Mouse (Mus musculus): ENCODE results near the gene Map4k1.

Gene Map4k1

DNA sequence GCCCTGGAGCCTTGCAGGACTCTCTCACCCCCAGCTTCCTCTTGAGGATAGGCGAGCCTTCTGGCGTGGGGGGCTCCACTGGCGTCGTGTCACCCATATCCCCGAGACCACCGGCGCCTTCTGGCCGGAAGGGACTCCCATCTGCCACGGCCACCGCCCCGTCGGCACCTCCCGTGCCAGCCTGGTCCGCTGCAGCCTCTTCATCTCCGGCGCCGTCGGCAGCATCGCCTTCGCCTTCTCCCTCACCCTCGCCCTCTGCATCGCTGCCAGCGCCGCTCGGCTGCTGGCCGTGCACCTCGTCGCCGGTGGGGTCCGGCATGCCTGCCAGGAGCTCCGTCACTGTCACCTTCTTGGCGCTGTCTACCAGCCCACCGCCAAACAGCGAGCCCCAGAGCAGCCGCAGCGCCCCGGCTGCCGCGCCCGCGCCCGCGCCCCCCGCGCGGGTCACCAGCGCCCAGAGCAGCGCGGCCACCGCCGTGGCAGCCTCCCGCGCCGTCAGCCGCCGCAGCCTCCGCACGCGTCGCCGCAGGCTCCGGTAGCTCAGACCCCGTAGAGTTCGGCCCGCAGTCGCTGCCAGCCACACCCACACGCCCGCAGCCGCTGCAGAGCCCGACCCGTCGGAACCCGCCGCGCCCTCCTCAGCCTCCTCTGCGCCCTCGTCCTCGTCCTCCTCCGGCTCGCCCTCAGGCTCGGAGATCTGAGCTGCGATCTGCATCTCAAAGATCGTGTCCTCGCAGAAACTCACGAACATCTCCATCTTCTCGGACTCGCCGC lies 37.8 kb downstream of the Map4k1 start:
- ChIA-PET POLR2A (interaction anchor here (0.5 to 3.4 kb wide), 23 partner anchors 9 to 1388 kb away, joined by 3 to 14 read pairs (median 4); partner anchors contain the start of genes Eif3k (in 3 of the 4), Map4k1 (in 2 of the 4), Psmd8 (in 1 of the 4) and Sirt2 (in 1 of the 4)), CTCF (interaction anchor here (0.5 to 2.5 kb wide), 11 partner anchors 13 to 418 kb away, joined by 3 to 9 read pairs (median 4); partner anchors contain the start of gene Spint2 (in 1 of the 4))

DNA sequence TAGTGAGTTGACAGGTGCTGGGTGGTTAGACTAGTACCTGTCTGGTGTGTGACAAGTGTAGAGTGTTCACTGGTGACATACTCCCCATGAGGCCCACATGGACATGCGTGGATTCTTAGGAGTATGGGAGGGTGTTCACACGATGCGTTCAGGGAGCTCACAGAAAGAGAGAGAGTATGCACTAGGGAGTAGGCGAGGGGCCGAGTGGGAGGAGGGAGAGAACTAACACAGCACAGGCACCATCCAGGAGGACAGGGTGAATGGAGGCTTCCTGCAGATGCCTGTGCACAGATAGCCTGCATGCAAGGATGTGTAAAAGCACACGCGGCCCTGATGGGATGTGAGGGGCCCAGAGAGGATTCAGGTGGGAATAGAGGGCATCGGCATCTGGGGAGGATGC lies 40.6 kb downstream of the Map4k1 start:
- CTCF ChIA-PET, result interaction anchor here in 3 of 4 experiments (0.6 to 1.5 kb wide), 6 partner anchors 8 to 469 kb away, joined by 3 to 6 read pairs (median 4); no protein-coding TSS in a partner anchor
- POLR2A ChIA-PET, result interaction anchor here in 2 of 4 experiments (1.3 to 3.4 kb wide), 4 partner anchors 21 to 92 kb away, joined by 3 to 14 read pairs (median 4); no protein-coding TSS in a partner anchor

DNA sequence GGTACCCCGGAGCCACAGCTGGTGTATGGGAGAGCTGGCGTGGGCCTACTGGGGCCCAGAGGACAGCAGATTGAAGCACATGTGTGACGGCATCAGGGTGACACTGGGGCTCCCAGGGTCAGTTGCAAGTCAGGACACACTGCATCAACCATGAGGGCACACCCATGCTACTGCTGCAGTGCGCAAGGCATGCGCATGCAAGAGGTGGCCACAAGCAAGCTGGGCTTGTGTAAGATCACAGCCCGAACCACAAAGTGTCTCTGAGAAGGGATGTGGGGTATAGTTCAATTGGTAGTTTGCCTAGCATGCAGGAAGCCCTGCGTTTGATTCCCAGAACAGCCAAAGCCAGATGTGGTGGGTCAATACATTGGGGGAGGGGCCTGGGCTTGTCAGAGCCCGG lies 41.7 kb downstream of the Map4k1 start:
- CTCF ChIA-PET, result interaction anchor here in 3 of 4 experiments (0.8 to 1.5 kb wide), 7 partner anchors 9 to 32 kb away, joined by 3 to 6 read pairs (median 3); no protein-coding TSS in a partner anchor
- POLR2A ChIA-PET, result interaction anchor here in 3 of 4 experiments (0.8 to 3.4 kb wide), 8 partner anchors 17 to 213 kb away, joined by 3 to 14 read pairs (median 4); partner anchors contain the start of genes Eif3k (in 3 of the 3) and Map4k1 (in 3 of the 3)

DNA sequence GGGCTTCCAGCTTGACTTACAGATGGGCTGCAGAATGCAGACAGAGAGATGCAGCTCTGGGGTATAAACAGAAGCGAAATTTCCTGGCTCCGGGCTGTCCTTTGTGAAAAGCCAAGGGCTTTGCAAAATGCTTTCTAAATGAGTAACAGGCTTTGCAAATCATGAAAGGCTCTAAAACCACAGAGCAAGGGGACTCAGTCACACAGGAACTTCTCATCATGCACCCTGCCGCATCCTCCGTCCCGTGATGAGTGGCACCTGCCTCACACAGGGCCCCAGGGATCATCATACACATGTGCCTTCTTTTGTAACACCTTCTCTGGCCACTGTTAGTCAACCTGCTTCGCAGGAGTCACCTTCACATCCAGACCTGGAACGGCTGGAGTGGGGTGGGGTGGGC lies 43.7 kb downstream of the Map4k1 start:
- POLR2A ChIA-PET, result interaction anchor here in 2 of 4 experiments (0.6 to 1.0 kb wide), 4 partner anchors 29 to 105 kb away, joined by 3 read pairs; partner anchors contain the start of genes Eif3k (in 1 of the 2) and Map4k1 (in 1 of the 2)
- CTCF ChIA-PET, result interaction anchor here in 3 of 4 experiments (0.6 to 1.1 kb wide), 3 partner anchors 23 to 34 kb away, joined by 3 to 4 read pairs (median 3); no protein-coding TSS in a partner anchor

DNA sequence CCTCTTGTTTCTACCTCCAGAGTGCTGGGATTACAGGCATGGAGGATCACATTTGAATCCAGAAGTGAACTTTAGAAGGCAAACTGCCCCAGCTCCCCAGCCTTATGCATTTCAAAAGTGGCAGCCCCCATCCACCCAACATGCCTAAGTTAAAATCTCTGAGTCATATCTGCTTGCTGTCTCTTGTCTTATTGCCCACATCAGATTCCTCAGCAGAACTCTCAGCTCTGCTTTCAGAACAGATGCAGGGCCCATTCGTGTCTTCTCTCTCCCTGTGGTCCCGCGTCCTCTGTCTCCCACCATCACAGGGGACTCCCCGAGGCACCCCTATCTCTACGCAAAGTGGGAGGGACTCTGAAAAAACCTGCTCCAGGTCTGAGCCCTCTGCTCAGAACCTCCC lies 44.3 kb downstream of the Map4k1 start:
- ChIA-PET CTCF (interaction anchor here in 2 of 4 experiments (0.7 to 1.5 kb wide), 5 partner anchors 9 to 44 kb away, joined by 3 read pairs; partner anchors contain the start of genes Eif3k (in 1 of the 2) and Map4k1 (in 1 of the 2)), POLR2A (interaction anchor here in 2 of 4 experiments (0.6 to 1.0 kb wide), 3 partner anchors 30 to 112 kb away, joined by 3 read pairs; partner anchors contain the start of genes Eif3k (in 1 of the 2) and Map4k1 (in 1 of the 2))

DNA sequence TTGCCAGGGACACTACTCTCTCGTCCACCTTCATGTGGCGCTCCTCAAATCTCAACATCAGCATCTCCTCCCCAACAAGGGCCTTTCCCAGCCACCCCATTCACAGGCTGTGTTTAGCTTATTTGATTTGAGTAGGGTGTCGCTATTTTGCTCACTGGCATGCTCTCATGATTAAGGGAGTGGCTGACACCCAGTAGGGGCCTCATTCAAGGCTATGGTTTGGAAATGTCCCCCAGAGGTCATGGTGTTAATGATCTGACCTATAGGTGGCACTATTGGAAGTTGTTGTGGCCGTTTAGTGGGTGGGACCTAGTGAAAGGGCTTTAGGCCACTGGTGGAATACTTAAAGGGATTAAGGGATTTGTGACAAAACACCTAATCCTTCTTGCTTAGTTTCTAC lies 45.0 kb downstream of the Map4k1 start:
- CTCF ChIA-PET, result interaction anchor here in 2 of 4 experiments (0.5 to 1.5 kb wide), 7 partner anchors 9 to 530 kb away, joined by 3 read pairs; partner anchors contain the start of genes Eif3k (in 1 of the 2) and Map4k1 (in 1 of the 2)
- POLR2A ChIA-PET, result interaction anchor here in 1 of 4 experiments (0.6 to 2.6 kb wide), 2 partner anchors 17 to 113 kb away, joined by 3 to 6 read pairs; no protein-coding TSS in a partner anchor

DNA sequence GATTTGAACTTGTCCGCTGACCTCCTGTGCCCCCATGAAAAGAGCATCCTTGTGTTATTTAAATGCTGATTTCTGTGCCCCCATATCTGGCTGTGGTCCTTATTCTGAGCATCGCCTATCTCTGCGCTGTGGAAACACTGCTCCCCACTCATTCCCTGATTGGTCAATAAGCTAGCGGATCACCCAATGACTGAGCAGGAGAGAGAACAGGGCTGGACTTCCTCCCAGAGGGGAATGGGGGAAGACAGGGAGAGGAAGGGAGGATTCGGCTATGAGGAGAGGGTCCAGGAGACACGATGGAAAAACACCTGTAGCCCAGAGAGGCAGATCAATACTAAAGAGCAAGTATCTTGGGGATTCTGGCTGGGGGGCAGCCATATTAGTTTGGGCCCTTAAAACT lies 46.9 kb downstream of the Map4k1 start:
- CTCF ChIA-PET, result interaction anchor here in 2 of 4 experiments (0.6 to 1.4 kb wide), 7 partner anchors 9 to 287 kb away, joined by 3 to 8 read pairs (median 4); partner anchors contain the start of genes Mrps12 (in 1 of the 2) and Sars2 (in 1 of the 2)
- POLR2A ChIA-PET, result interaction anchor here in 3 of 4 experiments (0.6 to 2.6 kb wide), 8 partner anchors 10 to 265 kb away, joined by 3 to 14 read pairs (median 4); partner anchors contain the start of genes Eif3k (in 1 of the 3) and Map4k1 (in 1 of the 3)

DNA sequence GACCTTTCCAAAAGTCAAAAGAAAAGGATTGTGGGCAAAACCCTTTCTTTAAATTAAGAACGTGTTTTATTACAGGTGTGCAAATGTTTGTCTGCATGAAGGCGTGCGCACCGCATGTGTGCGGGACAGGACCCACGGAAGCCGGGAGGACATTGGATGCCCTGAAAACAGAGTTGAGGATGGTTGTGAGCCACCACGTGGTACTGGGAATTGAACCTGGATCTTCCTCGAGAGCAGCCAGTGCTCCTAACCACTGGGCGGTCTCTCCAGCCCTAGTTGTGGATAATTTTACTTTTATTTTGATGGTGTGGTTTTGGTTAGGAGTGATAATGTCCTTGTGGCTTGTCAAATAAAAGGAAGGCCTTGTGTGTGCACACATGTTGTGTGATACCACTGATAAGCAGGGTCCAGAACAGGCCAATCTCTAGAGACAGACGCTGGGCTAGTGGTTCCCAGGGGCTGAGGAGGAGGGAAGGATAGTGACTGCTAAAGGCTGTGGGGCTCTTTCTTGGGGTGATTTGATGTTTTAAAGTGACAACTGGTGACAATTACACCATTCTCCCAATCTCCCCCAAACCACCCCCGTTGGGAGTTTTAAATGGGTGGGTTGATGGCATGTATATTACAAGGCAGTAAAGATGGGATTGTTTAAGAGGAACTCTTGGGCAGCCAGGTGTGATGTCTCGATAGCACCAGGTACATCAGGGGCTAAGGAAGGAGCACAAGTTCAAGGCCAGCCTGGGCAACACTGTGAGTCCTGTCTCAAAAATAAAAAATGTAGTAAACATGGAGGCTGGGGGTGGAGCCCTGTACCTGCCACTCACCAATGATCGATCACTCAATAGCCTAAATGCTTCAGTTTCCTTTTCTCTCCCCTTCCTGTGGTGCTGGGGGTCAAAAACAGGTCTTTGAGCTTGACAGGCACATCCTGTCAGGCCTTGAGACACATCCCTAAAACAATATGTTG lies 48.1 kb downstream of the Map4k1 start:
- ChIA-PET CTCF (interaction anchor here in 2 of 4 experiments (1.2 to 1.4 kb wide), 2 partner anchors 38 to 288 kb away, joined by 3 read pairs; partner anchors contain the start of genes Mrps12 (in 1 of the 2) and Sars2 (in 1 of the 2)), POLR2A (interaction anchor here in 2 of 4 experiments (0.6 to 2.1 kb wide), 5 partner anchors 10 to 263 kb away, joined by 3 to 14 read pairs (median 7); partner anchors contain the start of genes Eif3k (in 1 of the 2) and Map4k1 (in 1 of the 2))

DNA sequence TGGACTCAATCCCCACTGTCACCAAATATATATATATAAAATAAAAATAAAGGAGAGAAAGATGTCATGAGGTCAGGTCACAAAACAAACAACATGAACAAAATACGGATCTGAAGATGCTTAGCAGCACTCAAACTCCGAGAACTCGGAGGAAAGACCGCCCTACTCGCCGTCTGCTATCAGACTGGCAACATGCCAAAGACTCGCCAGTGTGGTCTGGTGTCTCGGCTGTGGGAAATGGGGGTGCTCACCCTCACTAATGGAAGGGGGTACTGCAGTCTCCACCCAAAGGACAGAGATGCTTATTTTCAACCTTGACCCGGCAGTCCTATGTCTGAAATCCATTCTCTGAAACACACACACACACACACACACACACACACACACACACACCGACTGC lies 49.8 kb downstream of the Map4k1 start:
- CTCF ChIA-PET, result interaction anchor here (0.5 to 1.7 kb wide), 9 partner anchors 24 to 290 kb away, joined by 3 to 14 read pairs (median 5); partner anchors contain the start of genes Mrps12 (in 1 of the 4) and Sars2 (in 1 of the 4)
- POLR2A ChIA-PET, result interaction anchor here in 3 of 4 experiments (0.6 to 1.2 kb wide), 5 partner anchors 10 to 221 kb away, joined by 3 to 5 read pairs (median 4); partner anchors contain the start of genes Eif3k (in 1 of the 3) and Map4k1 (in 1 of the 3)

DNA sequence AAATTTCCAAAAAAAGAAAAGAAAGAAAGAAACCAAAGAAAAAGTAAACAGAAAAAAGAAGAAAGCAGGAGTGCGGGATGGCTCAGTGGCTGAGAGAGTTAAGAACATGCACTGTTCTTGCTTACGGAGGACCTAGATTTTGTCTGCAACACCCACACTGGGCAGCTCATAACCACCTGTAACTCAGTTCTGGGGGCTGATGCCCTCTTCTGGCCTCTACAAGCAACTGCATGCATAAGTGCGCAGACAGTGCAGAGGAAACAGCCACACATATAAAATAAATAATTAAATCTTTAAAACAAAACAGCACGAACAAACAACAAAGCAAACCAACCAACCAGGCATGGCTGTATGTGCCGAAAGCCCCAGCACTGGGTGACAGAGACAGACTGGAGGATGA lies 50.8 kb downstream of the Map4k1 start:
- CTCF ChIA-PET, result interaction anchor here (0.5 to 1.7 kb wide), 41 partner anchors 9 to 1675 kb away, joined by 3 to 15 read pairs (median 3); partner anchors contain the start of genes Eif3k (in 2 of the 4), Map4k1 (in 2 of the 4), Actn4 (in 1 of the 4) and Hnrnpl (in 1 of the 4)

DNA sequence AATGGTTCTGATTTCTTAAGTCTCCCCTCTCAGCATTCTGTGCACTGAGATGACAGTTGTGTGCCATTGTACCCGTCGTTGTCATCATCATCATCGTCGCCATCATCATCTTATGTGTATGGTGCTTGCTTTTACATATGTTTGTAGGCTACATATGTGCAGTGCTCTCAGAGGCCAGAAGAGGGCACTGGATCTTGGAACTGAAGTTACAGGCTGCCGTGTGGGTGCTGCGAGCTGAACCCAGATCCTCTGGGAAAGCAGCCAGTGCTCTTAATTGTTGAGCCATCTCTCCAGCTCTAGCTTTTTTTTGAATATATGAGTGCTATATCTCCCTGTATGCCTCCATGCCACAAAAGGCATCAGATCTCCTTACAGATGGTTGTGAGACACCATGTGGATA lies 55.4 kb downstream of the Map4k1 start:
- ChIA-PET POLR2A (interaction anchor here in 2 of 4 experiments (0.9 to 1.0 kb wide), 2 partner anchors 64 to 119 kb away, joined by 3 to 4 read pairs; partner anchors contain the start of gene Fam98c (in 1 of the 2)), CTCF (interaction anchor here (0.6 to 3.5 kb wide), 17 partner anchors 9 to 562 kb away, joined by 3 to 12 read pairs (median 3); partner anchors contain the start of genes Eif3k (in 3 of the 4), Map4k1 (in 3 of the 4), Mrps12 (in 1 of the 4) and Sars2 (in 1 of the 4))

More for the DNA sequence above, 50.8 kb downstream of the Map4k1 start:
- POLR2A ChIA-PET, result interaction anchor here in 3 of 4 experiments (0.8 to 1.2 kb wide), 6 partner anchors 11 to 59 kb away, joined by 3 to 5 read pairs (median 4); partner anchors contain the start of genes Eif3k (in 1 of the 3) and Map4k1 (in 1 of the 3)

DNA sequence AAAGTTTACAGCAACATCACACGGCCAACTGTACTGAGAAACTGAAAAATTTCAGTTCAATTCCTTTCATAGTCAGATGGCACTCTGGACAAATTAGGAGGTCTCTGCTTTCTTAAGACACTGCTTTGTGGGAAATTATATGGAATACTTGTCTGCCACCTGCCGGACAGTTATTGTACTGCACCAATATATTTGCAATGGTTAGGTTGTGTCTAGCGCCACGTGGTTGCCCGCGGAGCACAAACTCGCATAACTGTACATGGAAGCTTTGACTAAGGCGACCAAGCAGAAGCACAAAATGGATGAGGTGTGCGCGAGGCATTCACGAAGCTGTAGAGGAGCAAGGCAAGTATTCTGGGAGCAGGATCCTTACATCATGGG lies 57.7 kb downstream of the Map4k1 start:
- CTCF ChIA-PET, result interaction anchor here (0.6 to 3.5 kb wide), 32 partner anchors 10 to 474 kb away, joined by 3 to 12 read pairs (median 4); partner anchors contain the start of genes Eif3k (in 2 of the 4), Map4k1 (in 2 of the 4), Mrps12 (in 1 of the 4) and Sars2 (in 1 of the 4)
- POLR2A ChIA-PET, result interaction anchor here in 3 of 4 experiments (0.8 to 2.4 kb wide), 22 partner anchors 11 to 304 kb away, joined by 3 to 11 read pairs (median 3); partner anchors contain the start of genes Eif3k (in 2 of the 3), Map4k1 (in 2 of the 3), Mrps12 (in 1 of the 3) and Sars2 (in 1 of the 3)

DNA sequence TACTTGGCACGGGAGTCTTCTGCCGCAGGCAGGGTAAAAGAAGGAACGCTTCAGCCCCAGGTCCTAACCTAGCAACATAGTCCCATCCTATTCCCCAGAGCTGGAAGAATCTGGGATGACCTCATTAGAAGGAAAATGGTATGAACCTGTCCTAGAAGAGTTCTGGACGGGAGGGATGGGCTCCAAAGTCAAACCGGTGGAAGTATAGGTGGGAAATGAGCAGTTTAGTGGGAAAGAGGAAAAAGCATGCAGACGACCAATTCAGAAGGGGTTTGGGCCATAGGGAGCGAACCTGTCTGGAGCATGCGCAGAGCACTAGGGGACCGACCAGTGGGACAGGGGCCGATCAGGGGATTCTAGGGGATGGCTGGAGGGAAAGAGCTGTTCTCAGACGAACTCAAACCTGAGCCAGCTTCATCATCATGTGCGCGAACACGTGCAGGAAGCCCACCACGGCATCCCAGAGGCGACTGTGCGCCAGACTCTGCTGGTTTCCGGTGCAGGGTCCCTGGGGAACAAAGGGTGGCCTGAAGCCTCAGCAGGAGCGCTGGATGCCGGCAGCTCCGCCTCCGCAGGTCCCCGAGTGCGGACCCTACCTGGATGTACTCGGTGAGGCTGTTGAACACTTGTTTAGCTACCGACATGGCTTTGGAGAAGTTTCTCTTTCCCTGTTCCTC lies 58.3 kb downstream of the Map4k1 start:
- ChIA-PET CTCF (interaction anchor here (0.6 to 3.5 kb wide), 35 partner anchors 9 to 511 kb away, joined by 3 to 16 read pairs (median 4); partner anchors contain the start of genes Eif3k (in 2 of the 4), Map4k1 (in 2 of the 4), Mrps12 (in 1 of the 4) and Sars2 (in 1 of the 4)), POLR2A (interaction anchor here in 3 of 4 experiments (0.8 to 2.4 kb wide), 23 partner anchors 11 to 305 kb away, joined by 3 to 11 read pairs (median 3); partner anchors contain the start of genes Eif3k (in 2 of the 3), Map4k1 (in 2 of the 3), Mrps12 (in 1 of the 3) and Sars2 (in 1 of the 3))

DNA sequence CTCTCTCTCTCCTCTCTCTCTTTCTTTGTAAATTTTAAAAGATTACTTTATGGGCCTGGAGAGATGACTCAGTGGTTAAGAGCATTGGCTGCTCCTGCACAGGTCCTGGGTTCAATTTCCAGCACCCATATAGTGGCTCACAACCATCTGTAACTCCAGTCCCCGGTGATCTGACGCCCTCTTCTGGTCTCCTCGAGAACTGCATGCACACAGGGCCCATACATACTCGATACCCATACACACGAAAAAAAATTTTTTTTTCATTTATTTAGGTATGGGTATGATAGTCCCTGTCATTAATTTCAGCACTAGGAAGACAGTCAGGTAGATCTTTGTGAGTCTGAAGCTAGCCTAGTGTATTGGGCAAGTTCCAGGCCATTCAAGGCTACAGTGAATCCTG lies 59.3 kb downstream of the Map4k1 start:
- ChIA-PET POLR2A (interaction anchor here in 2 of 4 experiments (0.5 to 1.7 kb wide), 5 partner anchors 23 to 420 kb away, joined by 3 to 5 read pairs (median 3); partner anchors contain the start of genes Eif3k (in 1 of the 2) and Map4k1 (in 1 of the 2)), CTCF (interaction anchor here in 2 of 4 experiments (0.8 to 1.0 kb wide), 3 partner anchors 50 to 249 kb away, joined by 3 to 4 read pairs (median 3); no protein-coding TSS in a partner anchor)
